Mouse (Mus musculus): Measurements from ENCODE around the gene Atp1b1.

- no peak for TF ChIP-seq CTCF (IDR thresholded peaks at IDR 0.05; ENCODE audit: low read depth)
- TF ChIP-seq EP300 (IDR thresholded peaks at IDR 0.05; ENCODE audit: low read depth): no peak
These were observed 7.9 kb downstream of the Atp1b1 start for GRCm38 (mm10) chr1:164450231-164450630.
